In the genomic region with DNA sequence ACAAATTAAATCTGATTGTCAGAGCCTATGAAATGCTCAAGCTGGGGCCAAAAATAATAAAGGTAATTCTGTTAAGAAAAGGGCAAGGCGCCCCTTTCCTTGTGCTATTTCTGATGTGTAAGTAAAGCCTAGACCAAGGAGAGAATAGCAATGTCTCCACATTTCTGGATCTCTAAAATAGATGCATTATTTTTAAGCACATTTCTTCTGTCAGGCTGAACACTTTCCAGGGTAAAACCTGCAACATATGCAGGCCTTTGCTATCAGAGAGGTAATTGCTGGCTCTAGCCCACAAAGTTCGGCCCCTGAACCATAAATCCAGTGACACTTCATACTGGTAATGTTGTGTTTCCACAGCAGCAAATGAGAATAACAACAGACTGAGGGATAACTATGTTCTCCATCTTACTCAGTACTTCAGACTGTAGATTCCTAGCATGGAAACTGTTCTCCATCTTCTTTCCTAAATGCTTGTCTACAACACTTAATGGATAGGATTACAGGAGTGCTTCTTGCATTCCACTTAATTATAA, we compare ENCODE assay signal across 23 mouse cellular contexts.
A peak's percentile ranks its signal among the peaks of the same experiment; 100 is the strongest.
DNase-seq lines count a peak whose midpoint lies in the region; ATAC-seq and TF ChIP-seq lines count a peak whose summit lies in the region.
"Had no signal": no experiment of that assay in that cellular context is flagged by ENCODE, and none has a peak within 500 bp of the region (broad histone marks: within the 10 kb centered on the region; RNA-seq: fewer than 3 reads in every experiment).

No protein-coding gene starts in this region.

- no peaks in the 10 kb centered on the region for H3K27me3 ChIP-seq in lung, embryonic 14.5 days (ENCODE audit: insufficient read depth, low read length)
- H3K27me3 ChIP-seq in limb, embryonic 13.5 days, result no peaks in the 10 kb centered on the region
- H3K27me3 ChIP-seq in cerebellum, adult 2 months (ENCODE audit: control insufficient read depth, insufficient read depth, low read length), result no peaks in the 10 kb centered on the region
- H3K27me3 ChIP-seq: embryonic facial prominence, embryonic 15.5 days had no signal

- WGBS in lung, embryonic 14.5 days, result 52% methylated on average over 2 of the region's 2 CpGs
- 40% methylated on average over 2 of the region's 2 CpGs for WGBS in limb, embryonic 13.5 days
- 83% methylated on average over 2 of the region's 2 CpGs for WGBS in cerebellum, adult 2 months

- ATAC-seq in lung, embryonic 14.5 days (ENCODE audit: insufficient read depth), result no peak
- ATAC-seq in limb, embryonic 13.5 days (ENCODE audit: low FRiP score, low read depth), result peak; percentile 66
- ATAC-seq in granulocyte monocyte progenitor cell, adult 5-6 weeks (replicated peaks; ENCODE audit: poor library complexity, severe bottlenecking), result no peak
- ATAC-seq: activated CD4-positive, CD25-positive, alpha-beta regulatory T cell, adult 4 months; CD4-positive, CD25-positive, alpha-beta regulatory T cell, adult 4 months; forebrain, embryonic 14.5 days; hindbrain, postnatal 0 days; intestine, postnatal 0 days had no signal

- H3K9me3 ChIP-seq in lung, embryonic 14.5 days (ENCODE audit: low read depth, low read length), result no peaks in the 10 kb centered on the region
- H3K9me3 ChIP-seq in limb, embryonic 13.5 days, result no peaks in the 10 kb centered on the region
- H3K9me3 ChIP-seq: embryonic facial prominence, embryonic 15.5 days had no signal

- no peak overlapping the region for H3K4me3 ChIP-seq in lung, embryonic 14.5 days (ENCODE audit: low read depth, low read length)
- no peak overlapping the region for H3K4me3 ChIP-seq in limb, embryonic 13.5 days
- no peak overlapping the region for H3K4me3 ChIP-seq in cerebellum, adult 2 months (replicated peaks; ENCODE audit: insufficient read depth, low read depth, low read length)
- H3K4me3 ChIP-seq: embryonic facial prominence, embryonic 15.5 days had no signal

- H3K36me3 ChIP-seq in lung, embryonic 14.5 days (ENCODE audit: insufficient read depth), result no peaks in the 10 kb centered on the region
- no peaks in the 10 kb centered on the region for H3K36me3 ChIP-seq in limb, embryonic 13.5 days
- H3K36me3 ChIP-seq: embryonic facial prominence, embryonic 15.5 days had no signal

- no peak for TF ChIP-seq CTCF in lung, embryonic 14.5 days (IDR thresholded peaks at IDR 0.05; ENCODE audit: low read depth)
- no peak for TF ChIP-seq CTCF in cerebellum, adult 2 months (IDR thresholded peaks at IDR 0.05; ENCODE audit: borderline replicate concordance, insufficient read depth, low read depth, low read length)

- no peak overlapping the region for H3K9ac ChIP-seq in lung, embryonic 14.5 days
- no peak overlapping the region for H3K9ac ChIP-seq in limb, embryonic 13.5 days
- H3K9ac ChIP-seq: embryonic facial prominence, embryonic 15.5 days; hindbrain, embryonic 14.5 days had no signal

- no peak overlapping the region for H3K4me2 ChIP-seq in lung, embryonic 14.5 days
- no peak overlapping the region for H3K4me2 ChIP-seq in limb, embryonic 13.5 days (replicated peaks)
- H3K4me2 ChIP-seq: embryonic facial prominence, embryonic 15.5 days; heart, embryonic 11.5 days; hindbrain, embryonic 14.5 days had no signal

- H3K4me1 ChIP-seq in lung, embryonic 14.5 days (ENCODE audit: insufficient read depth), result no peaks in the 10 kb centered on the region
- no peaks in the 10 kb centered on the region for H3K4me1 ChIP-seq in limb, embryonic 13.5 days
- no peaks in the 10 kb centered on the region for H3K4me1 ChIP-seq in cerebellum, adult 2 months (ENCODE audit: control insufficient read depth, insufficient read depth, low read length)
- H3K4me1 ChIP-seq: embryonic facial prominence, embryonic 15.5 days had no signal

- H3K27ac ChIP-seq in lung, embryonic 14.5 days (ENCODE audit: low read depth), result no peak overlapping the region
- H3K27ac ChIP-seq in limb, embryonic 13.5 days, result no peak overlapping the region
- H3K27ac ChIP-seq in cerebellum, adult 2 months (ENCODE audit: insufficient read depth, low read length), result no peak overlapping the region
- H3K27ac ChIP-seq: embryonic facial prominence, embryonic 15.5 days; hindbrain, embryonic 14.5 days; hindbrain, postnatal 0 days had no signal

- TF ChIP-seq POLR2A in cerebellum, adult 2 months (IDR thresholded peaks at IDR 0.05; ENCODE audit: borderline replicate concordance, insufficient read depth, low read length), result no peak

- DNase-seq in lung, embryonic 14.5 days, result peak; percentile 3
- no peak for DNase-seq in lung, postnatal 25 days (ENCODE audit: low spot score)
- peak; percentile 26 for DNase-seq in hindlimb bud, embryonic 11.5 days (ENCODE audit: extremely low spot score, low read depth, low spot score)
- no peak for DNase-seq in right cerebral cortex, postnatal 14 days
- DNase-seq in cerebellum, adult 2 months, result no peak
- DNase-seq: adrenal gland, adult 8-10 months; adrenal gland, postnatal 25 days; cerebellum, adult 11-12 months; cerebellum, adult 9-10 months; cerebellum, postnatal 14 days; gastrocnemius, postnatal 10 days; gastrocnemius, postnatal 36 days; heart, adult 11 months had no signal

Comparison
In these comparisons a context has a peak if more than half of its experiments do, and no peak if none do; other contexts are left out.
1. DNase-seq: peak in lung, embryonic 14.5 days (single experiment) and hindlimb bud, embryonic 11.5 days (single experiment); none in lung, postnatal 25 days (single experiment), right cerebral cortex, postnatal 14 days (single experiment) and cerebellum, adult 2 months (0 of 2).